Mouse (Mus musculus): ENCODE measurements around the gene Olfr308.
"Not testable (repeated sequence)": the region's sequence is repeated elsewhere in the genome, so short reads cannot be mapped to it uniquely, and the experiment has no call there.

Gene Olfr308

GRCm38 (mm10) chr7:86325530-86325929, at the start of gene Olfr308:
TSS of gene Olfr308 (minus strand) at chr7:86325630.
- DNase-seq (ENCODE audit: low read depth, low spot score), result no peak

GRCm38 (mm10) chr7:86366828-86367227, 41.4 kb upstream of the Olfr308 start, which contains the start of gene Olfr305:
TSS of gene Olfr305 (minus strand) at chr7:86366928.
- no peak for DNase-seq (ENCODE audit: low read depth, low spot score)

DNA sequence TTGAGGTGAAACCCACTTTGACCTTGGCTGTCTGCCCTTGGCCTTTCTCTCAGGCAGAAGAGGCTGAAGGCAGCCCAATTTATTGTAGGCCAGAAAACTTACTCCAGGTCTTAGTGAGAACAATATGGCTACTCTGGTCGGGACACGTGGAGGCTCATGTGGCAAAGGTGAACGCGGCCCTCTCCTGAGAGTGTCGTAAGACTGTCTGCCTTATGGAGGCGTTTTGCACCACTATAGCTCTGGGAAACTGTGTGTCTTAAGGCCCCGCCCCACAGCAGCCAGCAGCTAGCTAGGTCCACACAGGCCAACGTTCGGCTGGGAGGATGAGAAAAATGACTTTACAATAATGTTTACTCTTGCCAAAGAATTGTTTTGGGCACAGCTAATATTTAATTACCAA, 20.9 kb upstream of the Olfr308 start:
- not testable (repeated sequence) for DNase-seq (ENCODE audit: low read depth, low spot score)

DNA sequence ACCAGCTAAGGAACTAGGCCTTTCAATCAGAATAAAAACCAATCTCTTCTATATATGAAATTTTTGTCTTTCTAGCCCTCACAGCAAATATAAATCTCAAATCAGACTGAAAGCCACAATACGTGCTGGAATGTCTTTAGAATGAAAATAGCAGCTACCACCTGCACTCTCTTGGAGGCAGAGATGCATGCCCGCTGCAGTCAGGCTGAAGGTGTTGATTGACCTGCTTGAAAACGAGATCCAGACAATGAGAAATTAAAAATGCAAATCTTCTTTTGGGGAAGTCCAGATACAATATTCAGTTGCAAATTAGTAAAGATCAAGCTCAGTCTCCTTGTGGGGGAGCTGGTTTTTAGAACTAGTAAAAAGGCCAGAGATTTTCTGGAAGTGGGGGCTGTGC, 18.8 kb upstream of the Olfr308 start:
- no peak for DNase-seq (ENCODE audit: low read depth, low spot score)

- no peak for DNase-seq (ENCODE audit: low read depth, low spot score)
These were observed 17.6 kb upstream of the Olfr308 start for GRCm38 (mm10) chr7:86342881-86343565.

GRCm38 (mm10) chr7:86337486-86337885, 12.1 kb upstream of the Olfr308 start, which contains the start of gene Olfr307:
TSS of gene Olfr307 (minus strand) at chr7:86337586.
- no peak for DNase-seq (ENCODE audit: low read depth, low spot score)

DNA sequence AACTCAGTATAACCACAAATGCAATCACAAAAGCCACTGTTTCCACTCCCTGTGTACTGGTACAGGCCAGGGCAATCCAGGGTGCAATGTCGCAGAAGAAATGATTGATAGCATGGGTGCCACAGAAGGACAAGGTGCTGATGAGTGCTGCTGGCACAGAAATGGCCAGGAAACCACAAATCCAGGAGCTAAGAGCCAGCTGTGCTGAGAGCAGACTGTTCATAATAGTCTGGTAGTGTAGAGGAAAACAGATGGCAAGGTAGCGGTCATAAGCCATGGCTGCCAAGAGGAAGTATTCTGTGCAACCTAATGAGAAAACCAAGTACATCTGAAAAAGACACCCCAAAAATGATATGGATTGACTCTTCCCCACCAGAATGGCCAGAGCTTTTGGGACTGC, 4.1 kb downstream of the Olfr308 start:
- no peak for DNase-seq (ENCODE audit: low read depth, low spot score)

DNA sequence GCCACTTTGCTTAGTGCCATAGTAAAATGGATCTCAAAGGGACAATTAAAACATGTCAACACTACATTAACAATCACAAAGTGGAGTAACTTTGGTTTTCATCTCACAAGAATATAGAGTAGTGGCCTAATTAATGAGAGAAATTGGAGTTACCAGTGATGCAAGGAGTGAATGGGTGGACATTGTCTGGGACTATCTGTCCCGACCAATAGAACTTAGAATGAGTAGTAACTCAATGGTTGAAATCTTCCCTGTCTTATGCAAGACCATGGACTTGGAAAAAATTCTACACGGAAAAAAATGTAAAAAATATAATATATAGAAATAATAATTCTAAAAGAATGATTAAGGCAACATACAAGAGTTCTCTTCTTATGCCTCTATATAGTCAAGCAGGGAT, 11.8 kb downstream of the Olfr308 start, which contains the start of gene Olfr309:
Gene Olfr309, minus strand, starts transcription at position 101 of the 400 bp plus-strand sequence.
- no peak for DNase-seq (ENCODE audit: low read depth, low spot score)

GRCm38 (mm10) chr7:86277072-86277471, 48.4 kb downstream of the Olfr308 start, which contains the start of gene Olfr310:
TSS of gene Olfr310 (minus strand) at chr7:86277172.
- DNase-seq (ENCODE audit: low read depth, low spot score), result no peak

Measured in brain, embryonic 18.5 days (tissue).